Mouse (Mus musculus) heart, adult 2 months (tissue): ENCODE measurements around the gene Azin2.

Source experiments
- CTCF ChIP-seq: fragments of 200-600 bp; IDR thresholded peaks from 2 replicates; pipeline ENCODE4 v1.8.1; 2022; ENCODE audit warnings: antibody characterized with exemption, mild to moderate bottlenecking, moderate library complexity
- EP300 ChIP-seq: fragments of 200-500 bp; IDR thresholded peaks from 2 replicates; pipeline ENCODE4 v1.6.1; 2011; ENCODE audit warnings: low read depth, low read length, control low read depth; ENCODE audit not compliant: insufficient read depth
- POLR2A ChIP-seq: fragments of 200-500 bp; IDR thresholded peaks from 2 replicates; pipeline ENCODE4 v1.6.1; 2011; ENCODE audit warnings: mild to moderate bottlenecking, low read depth, low read length, control low read depth; ENCODE audit not compliant: insufficient read depth

DNA sequence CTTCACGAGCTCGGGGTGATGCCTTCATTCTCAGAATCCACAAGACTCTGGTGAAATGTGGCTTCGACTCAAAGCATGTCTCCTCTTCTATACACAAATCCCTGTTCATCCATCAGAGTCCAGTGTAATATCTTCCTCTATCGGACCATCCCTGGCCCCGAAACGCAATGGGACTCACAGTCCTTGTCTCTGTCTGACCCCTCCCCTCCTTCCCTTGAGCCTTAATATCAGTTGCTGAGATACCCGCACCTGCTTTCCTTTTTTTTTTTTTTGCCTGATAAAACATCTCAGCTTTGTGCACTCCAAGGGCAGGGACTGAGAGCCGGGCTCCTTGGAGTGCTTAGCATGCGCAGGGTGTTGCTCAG is 666 bp upstream of the Azin2 start:
- TF ChIP-seq POLR2A (no peak), CTCF (no peak), EP300 (no peak)
